Mouse (Mus musculus) cerebellum, adult 2 months (tissue): ENCODE results near the gene Ahdc1.

Source experiments
- CTCF ChIP-seq: fragments of 200-500 bp; IDR thresholded peaks from 2 replicates; pipeline ENCODE4 v1.5.1; 2011; ENCODE audit warnings: low read depth, mild to moderate bottlenecking, control low read depth, low read length, moderate library complexity, borderline replicate concordance; ENCODE audit not compliant: insufficient read depth
- POLR2A ChIP-seq: fragments of 200-500 bp; IDR thresholded peaks from 2 replicates; pipeline ENCODE4 v1.6.1; 2011; ENCODE audit warnings: low read length, control low read depth, borderline replicate concordance; ENCODE audit not compliant: insufficient read depth

DNA sequence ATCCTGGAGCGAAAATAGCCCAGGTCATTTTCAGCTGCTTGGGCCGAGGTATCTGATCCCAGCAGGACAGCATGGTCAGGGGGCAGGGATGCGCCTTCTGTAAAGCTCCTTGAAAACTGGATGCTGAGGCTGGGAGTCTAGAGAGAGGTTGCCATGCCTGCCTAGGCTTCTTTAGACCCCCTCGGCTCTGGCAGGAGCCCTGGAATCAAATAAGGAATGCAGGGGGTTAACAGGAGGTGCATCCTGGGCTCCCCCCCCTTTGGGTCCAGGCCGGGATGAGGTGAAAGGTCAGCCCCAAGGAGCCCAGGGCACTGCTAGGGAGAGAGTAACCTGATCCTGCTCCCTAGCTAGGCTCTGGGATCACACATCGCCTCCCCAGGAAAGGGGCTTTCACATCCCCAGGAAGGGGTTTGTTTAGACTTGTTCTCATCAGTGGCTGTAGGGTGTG is 33.6 kb downstream of the Ahdc1 start:
- no peak for TF ChIP-seq CTCF
- no peak for TF ChIP-seq POLR2A
